29 mouse cellular contexts compared by ENCODE assay signal in genomic region chr2:173157871-173158270, GRCm38 (mm10). TPM values are rescaled to one million over a fixed set of nuclear protein-coding genes. Genes with fewer than 3 reads are reported as not detected.
DNase-seq lines count a peak whose midpoint lies in the region; ATAC-seq and TF ChIP-seq lines count a peak whose summit lies in the region.
"Had no signal": no experiment of that assay in that cellular context is flagged by ENCODE, and none has a peak within 500 bp of the region (broad histone marks: within the 10 kb centered on the region; RNA-seq: fewer than 3 reads in every experiment).

No protein-coding gene starts in this region.

- TF ChIP-seq POLR2A in liver, adult 2 months (IDR thresholded peaks at IDR 0.05; ENCODE audit: extremely low read depth, insufficient read depth, low read length), result no peak
- TF ChIP-seq POLR2A in CH12.LX (IDR thresholded peaks at IDR 0.05; ENCODE audit: low read depth, low read length), result no peak

- in situ Hi-C loops in CH12.LX (cut with MboI; ENCODE audit: low pct_ligation_motif_present, low pct_unique_long_range_greater_than_20kb, low sequenced_read_pairs), result loop anchor here (25.0 kb wide), 1 partner anchor 146 kb away; the partner anchor contains the start of genes Rae1 and Rbm38

- DNase-seq in liver, adult 2 months (ENCODE audit: extremely low read depth, low read depth, low spot score), result peak; percentile 75
- peak; percentile 59 for DNase-seq in A20 (ENCODE audit: low read depth, low spot score)
- no peak for DNase-seq in CH12.LX (ENCODE audit: extremely low read depth)
- DNase-seq in spleen, postnatal 4 days (ENCODE audit: low spot score in 2 of 2), result no peak
- no peak for DNase-seq in cerebellum, postnatal 14 days
- DNase-seq: adrenal gland, postnatal 10 days; adrenal gland, postnatal 36 days; cerebellum, adult 11-12 months; cerebellum, adult 8-10 months; cerebellum, postnatal 25 days; forebrain, postnatal 0 days; gastrocnemius, postnatal 14 days; heart, adult 11 months had no signal

- no peak; the same call in 1 of the 2 replicates for TF ChIP-seq CTCF in liver, adult 2 months (IDR thresholded peaks at IDR 0.05; ENCODE audit: low read depth, low read length)
- TF ChIP-seq CTCF in CH12.LX (conservative IDR thresholded peaks at IDR 0.05 in 1 of 2, IDR thresholded peaks at IDR 0.05 in 1 of 2; ENCODE audit: low read depth in 2 of 2, low read length in 2 of 2), result no peak

- TF ChIP-seq EP300 in CH12.LX (IDR thresholded peaks at IDR 0.05; ENCODE audit: low read length), result no peak

- peak overlapping the region; percentile 39 for H3K9ac ChIP-seq in liver, adult 2 months (ENCODE audit: low read depth, low read length)
- no peak overlapping the region for H3K9ac ChIP-seq in liver, embryonic 12.5 days
- H3K9ac ChIP-seq in CH12.LX (ENCODE audit: insufficient read depth, low read depth), result no peak overlapping the region
- H3K9ac ChIP-seq: embryonic facial prominence, embryonic 12.5 days; embryonic facial prominence, embryonic 15.5 days; forebrain, postnatal 0 days; hindbrain, embryonic 12.5 days; hindbrain, embryonic 15.5 days had no signal

- WGBS in liver, adult 2 months, result 44% methylated on average over 4 of the region's 4 CpGs
- WGBS in liver, embryonic 12.5 days (ENCODE audit: insufficient replicate concordance), result 90% methylated on average over 4 of the region's 4 CpGs

- H3K4me3 ChIP-seq in liver, adult 2 months (ENCODE audit: insufficient read depth, low read depth, low read length), result peak overlapping the region; percentile 51
- no peak overlapping the region for H3K4me3 ChIP-seq in liver, embryonic 12.5 days
- H3K4me3 ChIP-seq in CH12.LX (replicated peaks in 1 of 3; ENCODE audit: low read depth in 2 of 3, low read length in 2 of 3, poor library complexity in 1 of 3), result peak overlapping the region in 1 of 3 experiments; percentile 33
- H3K4me3 ChIP-seq: embryonic facial prominence, embryonic 12.5 days; embryonic facial prominence, embryonic 15.5 days; gastrocnemius, adult 2 months; hindbrain, embryonic 12.5 days; hindbrain, embryonic 15.5 days had no signal

- no peak for ATAC-seq in liver, embryonic 12.5 days
- ATAC-seq: forebrain, embryonic 14.5 days; forebrain, postnatal 0 days had no signal

- no peaks in the 10 kb centered on the region; the same call in 1 of the 2 replicates for H3K79me2 ChIP-seq in liver, adult 2 months (ENCODE audit: control insufficient read depth, insufficient read depth, low read length)
- H3K79me2 ChIP-seq in CH12.LX (replicated peaks; ENCODE audit: control insufficient read depth, extremely low read depth, insufficient read depth, poor library complexity, severe bottlenecking), result no peaks in the 10 kb centered on the region

- peak overlapping the region; percentile 54 for H3K27ac ChIP-seq in liver, adult 2 months (replicated peaks; ENCODE audit: insufficient read depth, low read depth, low read length)
- no peak overlapping the region for H3K27ac ChIP-seq in liver, embryonic 12.5 days
- H3K27ac ChIP-seq in CH12.LX (ENCODE audit: insufficient read depth, low read depth), result peak overlapping the region; percentile 79; the same call in 1 of the 2 replicates
- H3K27ac ChIP-seq: embryonic facial prominence, embryonic 12.5 days; embryonic facial prominence, embryonic 15.5 days; gastrocnemius, adult 2 months; hindbrain, embryonic 12.5 days; hindbrain, embryonic 15.5 days had no signal

- H3K27me3 ChIP-seq in liver, adult 2 months (ENCODE audit: control insufficient read depth, insufficient read depth, low read length), result no peaks in the 10 kb centered on the region
- H3K27me3 ChIP-seq in liver, embryonic 12.5 days (replicated peaks), result peaks cover 8% of the 10 kb centered on the region; the same call in 1 of the 2 replicates
- peaks cover 7% of the 10 kb centered on the region for H3K27me3 ChIP-seq in CH12.LX (replicated peaks)
- H3K27me3 ChIP-seq: embryonic facial prominence, embryonic 12.5 days; embryonic facial prominence, embryonic 15.5 days; hindbrain, embryonic 15.5 days had no signal

- H3K36me3 ChIP-seq in liver, adult 2 months (ENCODE audit: control insufficient read depth, insufficient read depth, low read length), result peaks cover 32% of the 10 kb centered on the region
- no peaks in the 10 kb centered on the region for H3K36me3 ChIP-seq in liver, embryonic 12.5 days
- H3K36me3 ChIP-seq in CH12.LX (replicated peaks in 1 of 2; ENCODE audit: control insufficient read depth in 1 of 2, insufficient read depth in 1 of 2, low read length in 1 of 2), result no peaks in the 10 kb centered on the region
- H3K36me3 ChIP-seq: embryonic facial prominence, embryonic 12.5 days; embryonic facial prominence, embryonic 15.5 days; G1E; hindbrain, embryonic 12.5 days; hindbrain, embryonic 15.5 days had no signal

- no peak for TF ChIP-seq RAD21 in CH12.LX (IDR thresholded peaks at IDR 0.05; ENCODE audit: low read depth, low read length)

- no peak overlapping the region for H3K4me2 ChIP-seq in liver, embryonic 12.5 days
- peak overlapping the region; percentile 72 for H3K4me2 ChIP-seq in CH12.LX (ENCODE audit: insufficient read depth, low read depth, poor library complexity, severe bottlenecking)
- H3K4me2 ChIP-seq: embryonic facial prominence, embryonic 12.5 days; embryonic facial prominence, embryonic 15.5 days; heart, embryonic 11.5 days; hindbrain, embryonic 12.5 days; hindbrain, embryonic 15.5 days had no signal

- dilution Hi-C loops in CH12.LX (cut with MboI; ENCODE audit: extremely low pct_ligation_motif_present, extremely low pct_unique_long_range_greater_than_20kb, low sequenced_read_pairs), result no loop called here

- no peaks in the 10 kb centered on the region for H3K9me3 ChIP-seq in liver, embryonic 12.5 days (replicated peaks)
- no peaks in the 10 kb centered on the region for H3K9me3 ChIP-seq in CH12.LX (replicated peaks; ENCODE audit: low read length)
- H3K9me3 ChIP-seq: embryonic facial prominence, embryonic 12.5 days; embryonic facial prominence, embryonic 15.5 days; hindbrain, embryonic 12.5 days; hindbrain, embryonic 15.5 days had no signal

- no peaks in the 10 kb centered on the region for H3K4me1 ChIP-seq in liver, adult 2 months (ENCODE audit: control insufficient read depth, insufficient read depth, low read length)
- no peaks in the 10 kb centered on the region for H3K4me1 ChIP-seq in liver, embryonic 12.5 days
- H3K4me1 ChIP-seq in CH12.LX (ENCODE audit: control insufficient read depth in 1 of 2, insufficient read depth in 2 of 2), result peaks cover 17 to 44% of the 10 kb centered on the region in 2 experiments
- H3K4me1 ChIP-seq: embryonic facial prominence, embryonic 12.5 days had no signal

TF ChIP-seq in CH12.LX, 34 proteins besides CTCF, POLR2A, EP300 and RAD21:
- no peak for TF ChIP-seq GABPA (IDR thresholded peaks at IDR 0.05; ENCODE audit: insufficient replicate concordance, low read depth, low read length)
- no peak for TF ChIP-seq ZC3H11A (IDR thresholded peaks at IDR 0.05; ENCODE audit: low read depth, low read length)
- no peak for TF ChIP-seq HCFC1 (IDR thresholded peaks at IDR 0.05; ENCODE audit: low read depth, low read length)
- no peak for TF ChIP-seq MEF2A (IDR thresholded peaks at IDR 0.05; ENCODE audit: borderline replicate concordance, low read depth, low read length)
- TF ChIP-seq CHD1 (IDR thresholded peaks at IDR 0.05; ENCODE audit: low read depth, low read length), result no peak
- no peak for TF ChIP-seq CHD2 (IDR thresholded peaks at IDR 0.05; ENCODE audit: low read length)
- TF ChIP-seq KAT2A (IDR thresholded peaks at IDR 0.05; ENCODE audit: insufficient replicate concordance, low read length), result no peak
- no peak for TF ChIP-seq TBP (conservative IDR thresholded peaks at IDR 0.05; ENCODE audit: low read depth, low read length)
- no peak for TF ChIP-seq NELFE (IDR thresholded peaks at IDR 0.05; ENCODE audit: low read depth, low read length)
- TF ChIP-seq MAX (IDR thresholded peaks at IDR 0.05; ENCODE audit: low read length), result no peak
- TF ChIP-seq ZNF384 (IDR thresholded peaks at IDR 0.05; ENCODE audit: low read depth, low read length), result no peak

RNA-seq across cellular contexts. Expression of gene Pck1, which starts 5.0 kb away (rescaled TPM):
- total RNA-seq in liver, adult 2 months (2014; rRNA removed), result 2,468 and 2,488 TPM in 2 replicates
- 240 and 585 TPM in 2 replicates for polyA plus RNA-seq in liver, adult 2 months (2012; rRNA removed)
- 0.07 and 0.20 TPM in 2 replicates for polyA plus RNA-seq in liver, embryonic 12.5 days (2016; fragmentation: Nextera tagmentation; extraction: Ambion mirVana)
- total RNA-seq in CH12.LX (2012; rRNA removed) (0.13 TPM in 2 replicates), CH12.LX (2014; rRNA removed) (0.08 and 0.11 TPM in 2 replicates)
- 0.11 TPM in 1 of 2 replicates, not detected in the other for polyA plus RNA-seq in CH12.LX (2012; ENCODE audit: insufficient read length, low read depth)
- total RNA-seq: common myeloid progenitor, adult 5-6 weeks; forebrain, postnatal 0 days; hematopoietic stem cell, adult 5-6 weeks had no signal
- polyA plus RNA-seq: embryonic facial prominence, embryonic 12.5 days; embryonic facial prominence, embryonic 15.5 days; forebrain, embryonic 11.5 days; forebrain, embryonic 14.5 days; forebrain, postnatal 0 days; G1E; heart, embryonic 11.5 days; heart, embryonic 14.5 days; hindbrain, embryonic 12.5 days; hindbrain, embryonic 15.5 days; Patski had no signal

RNA-seq across cellular contexts. Expression of gene Ctcfl, which starts 38.5 kb away (rescaled TPM):
- total RNA-seq in liver, adult 2 months (2014; rRNA removed), result 0.27 and 0.46 TPM in 2 replicates
- polyA plus RNA-seq in liver, adult 2 months (2012; rRNA removed), result 0.10 and 0.20 TPM in 2 replicates
- 0.04 and 0.06 TPM in 2 replicates for polyA plus RNA-seq in liver, embryonic 12.5 days (2016; fragmentation: Nextera tagmentation; extraction: Ambion mirVana)
- total RNA-seq in CH12.LX (2012; rRNA removed) (not detected in 2 replicates), CH12.LX (2014; rRNA removed) (not detected in 2 replicates)
- 0.11 TPM in 1 of 2 replicates, not detected in the other for polyA plus RNA-seq in CH12.LX (2012; ENCODE audit: insufficient read length, low read depth)
- total RNA-seq: adrenal gland, adult 18-20 months; common myeloid progenitor, adult 5-6 weeks; forebrain, postnatal 0 days; G1E; gastrocnemius, postnatal 14 days; hematopoietic stem cell, adult 5-6 weeks had no signal
- polyA plus RNA-seq: forebrain, embryonic 11.5 days; forebrain, embryonic 14.5 days; frontal cortex, adult 2 months; G1E; Patski had no signal

Comparison
In these comparisons a context has a peak if more than half of its experiments do, and no peak if none do; other contexts are left out.
1. RNA of gene Pck1, which starts 5.0 kb away (polyA plus RNA-seq): 240 to 585 TPM in liver, adult 2 months; 0.11 TPM in CH12.LX and 0.07 to 0.20 TPM in liver, embryonic 12.5 days; every median in the first group is over 100 times any median in the second.
2. DNase-seq: peak in liver, adult 2 months (single experiment) and A20 (single experiment); none in CH12.LX (single experiment), spleen, postnatal 4 days (0 of 2) and cerebellum, postnatal 14 days (0 of 2).